Mouse (Mus musculus): Measurements from ENCODE around the gene Sh3pxd2a. TPM values are rescaled to one million over a fixed set of nuclear protein-coding genes. Genes with fewer than 3 reads are reported as not detected.

The Sh3pxd2a gene
- polyA plus RNA-seq, 1 experiment from 2014 or later: 8.7 TPM

DNA sequence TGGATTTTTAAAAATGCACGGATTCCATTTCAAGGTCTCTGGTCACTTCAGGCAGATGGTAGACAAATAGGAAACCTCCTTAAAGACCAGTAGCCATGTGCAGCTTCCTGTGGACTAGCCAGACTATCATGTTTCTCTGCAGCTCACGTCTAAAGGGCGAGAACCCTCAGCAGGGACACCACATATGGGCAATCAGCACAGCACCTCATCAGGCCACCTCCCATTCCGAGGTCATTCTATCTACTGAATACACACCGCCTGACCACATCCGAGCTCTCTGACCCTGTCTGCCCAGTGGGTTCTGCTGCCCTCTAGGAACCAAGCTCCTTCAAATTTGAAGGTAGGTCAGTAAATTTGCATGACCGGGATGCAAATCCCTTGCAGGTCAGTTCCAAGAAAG, 35.4 kb downstream of the Sh3pxd2a start:
- peak; percentile 70 for ATAC-seq (ENCODE audit: low FRiP score, low TSS enrichment)
- peak overlapping the region; percentile 32; the same call in 1 of the 2 replicates for H3K27ac ChIP-seq (ENCODE audit: low read depth, low read length)
- WGBS: 28% methylated on average over 7 of the region's 7 CpGs
- no peaks in the 10 kb centered on the region for H3K36me3 ChIP-seq (ENCODE audit: control insufficient read depth, insufficient read depth, low read length)
- no peak overlapping the region for H3K4me3 ChIP-seq (ENCODE audit: low read length)
- H3K4me2 ChIP-seq (replicated peaks; ENCODE audit: low read depth, low read length): no peak overlapping the region
- H3K9me3 ChIP-seq (ENCODE audit: control insufficient read depth, low read length): no peaks in the 10 kb centered on the region
- no peak overlapping the region for H3K9ac ChIP-seq (ENCODE audit: low read depth, low read length)
- H3K4me1 ChIP-seq (ENCODE audit: control insufficient read depth, insufficient read depth, low read length): peaks cover 27% of the 10 kb centered on the region
- H3K27me3 ChIP-seq (ENCODE audit: control insufficient read depth, insufficient read depth, low read length): no peaks in the 10 kb centered on the region

GRCm38 (mm10) chr19:47427841-47428789, 36.1 kb downstream of the Sh3pxd2a start:
- Histone ChIP-seq H3K4me2 (replicated peaks; ENCODE audit: low read depth, low read length) (no peak overlapping the region), H3K27ac (ENCODE audit: low read depth, low read length) (peak overlapping the region; percentile 32; the same call in 1 of the 2 replicates), H3K9ac (ENCODE audit: low read depth, low read length) (no peak overlapping the region), H3K4me3 (ENCODE audit: low read length) (no peak overlapping the region), H3K27me3 (ENCODE audit: control insufficient read depth, insufficient read depth, low read length) (no peaks in the 10 kb centered on the region), H3K4me1 (ENCODE audit: control insufficient read depth, insufficient read depth, low read length) (peaks cover 27% of the 10 kb centered on the region), H3K36me3 (ENCODE audit: control insufficient read depth, insufficient read depth, low read length) (peaks cover 3% of the 10 kb centered on the region; the same call in 1 of the 2 replicates), H3K9me3 (ENCODE audit: control insufficient read depth, low read length) (no peaks in the 10 kb centered on the region)
- peak; percentile 53 for ATAC-seq (ENCODE audit: low FRiP score, low TSS enrichment)
- 24% methylated on average over 13 of the region's 13 CpGs for WGBS

DNA sequence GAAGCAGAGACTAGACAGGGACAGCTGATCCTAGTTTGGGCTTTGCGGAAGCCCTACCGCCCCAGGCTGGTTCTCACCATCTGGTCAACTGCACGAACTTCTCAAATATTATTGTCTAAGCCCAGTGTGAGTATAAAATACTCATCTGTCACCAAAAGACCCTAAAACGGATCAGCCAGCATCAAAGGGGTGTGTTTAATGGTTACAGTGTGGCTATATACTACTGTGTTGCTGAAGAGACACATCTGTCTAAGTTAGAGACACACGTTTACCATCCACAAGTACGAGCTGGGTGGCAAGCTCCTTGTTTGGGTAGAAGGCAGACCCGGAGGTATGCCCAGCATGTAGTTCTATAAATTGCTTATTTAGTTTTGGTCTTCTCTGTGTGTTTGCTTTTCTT, 40.6 kb downstream of the Sh3pxd2a start:
- peaks cover 19% of the 10 kb centered on the region for H3K4me1 ChIP-seq (ENCODE audit: control insufficient read depth, insufficient read depth, low read length)
- H3K27me3 ChIP-seq (ENCODE audit: control insufficient read depth, insufficient read depth, low read length): no peaks in the 10 kb centered on the region
- H3K9me3 ChIP-seq (ENCODE audit: control insufficient read depth, low read length): no peaks in the 10 kb centered on the region
- peaks cover 3% of the 10 kb centered on the region; the same call in 1 of the 2 replicates for H3K36me3 ChIP-seq (ENCODE audit: control insufficient read depth, insufficient read depth, low read length)
- no peak overlapping the region for H3K4me2 ChIP-seq (replicated peaks; ENCODE audit: low read depth, low read length)
- H3K4me3 ChIP-seq (ENCODE audit: low read length): no peak overlapping the region
- no peak for ATAC-seq (ENCODE audit: low FRiP score, low TSS enrichment)
- 74% methylated on average over 7 of the region's 7 CpGs for WGBS
- no peak overlapping the region for H3K27ac ChIP-seq (ENCODE audit: low read depth, low read length)
- no peak overlapping the region for H3K9ac ChIP-seq (ENCODE audit: low read depth, low read length)

DNA sequence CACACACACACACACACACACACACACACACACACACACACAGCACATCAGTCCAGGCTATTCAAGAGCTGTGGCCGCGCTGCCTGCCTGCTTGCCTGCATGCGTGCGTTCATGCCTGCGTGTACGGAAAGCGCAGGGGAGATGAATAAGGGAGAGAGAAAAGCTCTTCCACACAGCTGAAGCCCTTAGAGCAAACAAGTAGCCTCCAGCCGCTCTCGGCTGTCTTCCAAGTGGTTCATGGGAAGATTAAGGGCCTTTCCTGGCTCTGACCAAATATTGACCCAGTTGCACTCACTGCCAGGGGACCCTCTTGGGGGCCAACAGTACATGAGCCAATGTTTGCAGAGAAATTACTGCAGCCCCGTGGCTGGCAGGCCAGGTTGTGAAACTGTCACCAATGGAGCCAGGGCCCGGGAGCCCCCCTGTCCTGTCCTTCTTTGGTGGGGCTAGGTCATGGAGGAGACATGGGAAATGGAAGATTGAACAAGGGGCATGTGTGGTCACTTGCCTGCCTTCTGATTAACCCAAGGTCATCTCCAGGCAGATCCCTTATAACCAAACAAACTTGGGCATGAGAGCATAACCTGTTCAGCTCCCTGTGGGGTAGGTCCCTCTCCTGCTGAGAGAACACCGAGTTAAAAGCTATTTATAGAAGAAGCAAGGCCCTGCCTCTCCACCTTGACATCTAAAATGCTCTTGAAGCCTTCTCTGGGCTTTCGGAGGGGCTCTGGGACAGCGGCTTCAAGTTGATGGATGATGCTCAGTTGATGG, 42.9 kb downstream of the Sh3pxd2a start:
- H3K9me3 ChIP-seq (ENCODE audit: control insufficient read depth, low read length): no peaks in the 10 kb centered on the region
- WGBS: 38% methylated on average over 14 of the region's 14 CpGs
- no peaks in the 10 kb centered on the region; the same call in 1 of the 2 replicates for H3K27me3 ChIP-seq (ENCODE audit: control insufficient read depth, insufficient read depth, low read length)
- peaks cover 13% of the 10 kb centered on the region; the same call in 1 of the 2 replicates for H3K4me1 ChIP-seq (ENCODE audit: control insufficient read depth, insufficient read depth, low read length)
- H3K36me3 ChIP-seq (ENCODE audit: control insufficient read depth, insufficient read depth, low read length): peaks cover 3% of the 10 kb centered on the region; the same call in 1 of the 2 replicates
- no peak overlapping the region for H3K27ac ChIP-seq (ENCODE audit: low read depth, low read length)
- ATAC-seq (ENCODE audit: low FRiP score, low TSS enrichment): 0 out of 2 replicates have a peak, but pooled peaks have one; percentile 24
- no peak overlapping the region for H3K9ac ChIP-seq (ENCODE audit: low read depth, low read length)
- no peak overlapping the region for H3K4me2 ChIP-seq (replicated peaks; ENCODE audit: low read depth, low read length)
- H3K4me3 ChIP-seq (ENCODE audit: low read length): no peak overlapping the region

GRCm38 (mm10) chr19:47420539-47420938, 43.7 kb downstream of the Sh3pxd2a start:
- peaks cover 17% of the 10 kb centered on the region for H3K4me1 ChIP-seq (ENCODE audit: control insufficient read depth, insufficient read depth, low read length)
- H3K9me3 ChIP-seq (ENCODE audit: control insufficient read depth, low read length): no peaks in the 10 kb centered on the region
- no peak for ATAC-seq (ENCODE audit: low FRiP score, low TSS enrichment)
- no peak overlapping the region for H3K4me2 ChIP-seq (replicated peaks; ENCODE audit: low read depth, low read length)
- H3K36me3 ChIP-seq (ENCODE audit: control insufficient read depth, insufficient read depth, low read length): peaks cover 3% of the 10 kb centered on the region; the same call in 1 of the 2 replicates
- 83% methylated on average over 11 of the region's 11 CpGs for WGBS
- no peak overlapping the region for H3K9ac ChIP-seq (ENCODE audit: low read depth, low read length)
- H3K4me3 ChIP-seq (ENCODE audit: low read length): no peak overlapping the region
- H3K27ac ChIP-seq (ENCODE audit: low read depth, low read length): no peak overlapping the region
- H3K27me3 ChIP-seq (ENCODE audit: control insufficient read depth, insufficient read depth, low read length): no peaks in the 10 kb centered on the region; the same call in 1 of the 2 replicates

DNA sequence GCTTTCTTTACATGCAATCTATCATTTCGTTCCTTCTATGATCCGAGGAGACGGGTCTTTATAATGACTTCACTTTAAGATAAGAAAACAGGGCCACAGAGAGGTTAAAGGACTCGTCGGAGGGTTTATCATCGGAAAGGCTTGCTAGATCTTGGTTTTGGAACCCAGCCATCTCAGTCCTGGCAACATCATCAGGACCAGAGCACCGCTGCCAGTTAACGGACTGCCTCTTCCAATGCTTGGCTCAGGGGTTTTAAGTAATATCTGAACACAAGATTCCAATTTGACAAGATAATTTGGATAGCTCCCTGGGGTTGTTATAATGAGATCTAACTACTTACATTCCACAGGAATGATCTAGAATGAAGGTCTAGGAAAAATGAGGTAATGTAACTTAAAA, 45.0 kb downstream of the Sh3pxd2a start:
- no peak overlapping the region for H3K9ac ChIP-seq (ENCODE audit: low read depth, low read length)
- H3K4me1 ChIP-seq (ENCODE audit: control insufficient read depth, insufficient read depth, low read length): peaks cover 27% of the 10 kb centered on the region
- H3K9me3 ChIP-seq (ENCODE audit: control insufficient read depth, low read length): no peaks in the 10 kb centered on the region
- no peak overlapping the region for H3K4me2 ChIP-seq (replicated peaks; ENCODE audit: low read depth, low read length)
- peaks cover 3% of the 10 kb centered on the region; the same call in 1 of the 2 replicates for H3K36me3 ChIP-seq (ENCODE audit: control insufficient read depth, insufficient read depth, low read length)
- no peaks in the 10 kb centered on the region; the same call in 1 of the 2 replicates for H3K27me3 ChIP-seq (ENCODE audit: control insufficient read depth, insufficient read depth, low read length)
- H3K27ac ChIP-seq (ENCODE audit: low read depth, low read length): no peak overlapping the region
- WGBS: 78% methylated on average over 8 of the region's 8 CpGs
- no peak for ATAC-seq (ENCODE audit: low FRiP score, low TSS enrichment)
- no peak overlapping the region for H3K4me3 ChIP-seq (ENCODE audit: low read length)

DNA sequence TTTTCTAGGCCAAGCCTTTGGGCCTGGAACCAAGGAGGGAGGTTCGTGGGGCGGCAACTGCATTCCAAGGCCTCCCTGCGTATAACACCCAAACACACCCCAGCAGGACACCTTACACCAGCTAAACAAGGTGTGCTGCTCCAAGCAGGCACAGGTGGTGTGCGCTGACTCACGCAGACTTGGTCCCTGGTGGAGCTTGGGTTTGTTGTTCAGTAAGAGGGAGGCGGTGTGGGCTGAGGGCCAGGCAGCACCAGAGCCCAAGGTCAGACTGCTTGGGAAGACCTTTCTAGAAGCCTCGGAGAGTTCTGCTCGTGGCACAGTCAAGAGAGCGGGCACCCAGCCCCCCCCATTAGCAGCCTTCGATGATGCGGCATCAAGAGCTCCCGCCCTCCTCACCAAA, 48.0 kb downstream of the Sh3pxd2a start:
- Histone ChIP-seq H3K9me3 (ENCODE audit: control insufficient read depth, low read length) (no peaks in the 10 kb centered on the region), H3K4me1 (ENCODE audit: control insufficient read depth, insufficient read depth, low read length) (peaks cover 31% of the 10 kb centered on the region), H3K27ac (ENCODE audit: low read depth, low read length) (no peak overlapping the region), H3K4me2 (replicated peaks; ENCODE audit: low read depth, low read length) (no peak overlapping the region), H3K27me3 (ENCODE audit: control insufficient read depth, insufficient read depth, low read length) (no peaks in the 10 kb centered on the region; the same call in 1 of the 2 replicates), H3K9ac (ENCODE audit: low read depth, low read length) (no peak overlapping the region), H3K4me3 (ENCODE audit: low read length) (no peak overlapping the region), H3K36me3 (ENCODE audit: control insufficient read depth, insufficient read depth, low read length) (no peaks in the 10 kb centered on the region)
- no peak for ATAC-seq (ENCODE audit: low FRiP score, low TSS enrichment)
- 86% methylated on average over 12 of the region's 12 CpGs for WGBS

- Histone ChIP-seq H3K27ac (ENCODE audit: low read depth, low read length) (no peak overlapping the region), H3K4me1 (ENCODE audit: control insufficient read depth, insufficient read depth, low read length) (peaks cover 24% of the 10 kb centered on the region), H3K9ac (ENCODE audit: low read depth, low read length) (no peak overlapping the region), H3K4me3 (ENCODE audit: low read length) (no peak overlapping the region), H3K9me3 (ENCODE audit: control insufficient read depth, low read length) (no peaks in the 10 kb centered on the region), H3K36me3 (ENCODE audit: control insufficient read depth, insufficient read depth, low read length) (no peaks in the 10 kb centered on the region), H3K4me2 (replicated peaks; ENCODE audit: low read depth, low read length) (no peak overlapping the region), H3K27me3 (ENCODE audit: control insufficient read depth, insufficient read depth, low read length) (no peaks in the 10 kb centered on the region; the same call in 1 of the 2 replicates)
- WGBS: 65% methylated on average over 13 of the region's 13 CpGs
- ATAC-seq (ENCODE audit: low FRiP score, low TSS enrichment): no peak
Observed at GRCm38 (mm10) chr19:47414142-47414905, 49.9 kb downstream of the Sh3pxd2a start.
